Mouse (Mus musculus) olfactory bulb, adult 2 months (tissue): Measurements from ENCODE around the gene Smchd1.

ENCODE experiments used
- CTCF ChIP-seq: fragments of 200-500 bp; IDR thresholded peaks from 2 replicates; pipeline ENCODE4 v1.5.1; 2012; ENCODE audit warnings: low read depth, mild to moderate bottlenecking, low read length, moderate library complexity; ENCODE audit not compliant: insufficient read depth
- POLR2A ChIP-seq: fragments of 200-500 bp; IDR thresholded peaks from 2 replicates; pipeline ENCODE4 v1.6.1; 2012; ENCODE audit warnings: mild to moderate bottlenecking, low read depth, low read length, moderate library complexity; ENCODE audit not compliant: insufficient read depth

DNA sequence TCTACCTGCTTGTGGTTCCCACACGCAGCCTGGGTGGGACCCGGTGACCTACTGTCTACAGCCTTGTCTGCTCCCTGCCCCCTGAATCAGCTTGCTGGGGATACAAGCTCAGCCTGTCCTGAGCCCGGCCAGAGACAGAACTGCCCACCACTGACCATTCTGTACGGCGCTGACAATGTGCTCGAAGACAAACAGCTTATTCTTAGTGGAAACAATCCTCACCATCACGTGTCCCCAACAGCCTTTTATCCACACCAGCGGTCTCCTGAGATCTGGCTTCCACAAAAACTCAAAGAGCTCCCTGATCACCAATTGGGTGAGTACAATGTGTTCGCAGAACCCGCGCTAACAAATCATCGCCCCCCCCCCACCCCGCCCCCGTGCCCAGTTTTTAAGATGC is 166.0 kb downstream of the Smchd1 start:
- TF ChIP-seq CTCF (no peak), POLR2A (no peak)
